Mouse (Mus musculus): ENCODE measurements at regions not wholly inside any gene's neighbourhood (a gene's known extent, or its start where the extent isn't known, plus 50 kb on each side); places are given as distances from the start of the nearest gene placed in this dataset.

- DNase-seq (ENCODE audit: low spot score in 2 of 2): no peak
Observed at GRCm38 (mm10) chr5:106191141-106191540, 266.8 kb downstream of the Barhl2 start.

GRCm38 (mm10) chr5:106181726-106182125 lies 276.2 kb downstream of the Barhl2 start:
- no peak for DNase-seq (ENCODE audit: low spot score in 2 of 2)

GRCm38 (mm10) chr5:106172162-106172561 lies 285.8 kb downstream of the Barhl2 start:
- no peak for DNase-seq (ENCODE audit: low spot score in 2 of 2)

- no peak for DNase-seq (ENCODE audit: low spot score in 2 of 2)
Observed at GRCm38 (mm10) chr5:106170405-106170804, 287.6 kb downstream of the Barhl2 start.

- DNase-seq (ENCODE audit: low spot score in 2 of 2): no peak
Observed at GRCm38 (mm10) chr5:106167556-106167955, 290.4 kb downstream of the Barhl2 start.

- no peak for DNase-seq (ENCODE audit: low spot score in 2 of 2)
Observed at GRCm38 (mm10) chr5:106166266-106166665, 289.9 kb downstream of the Zfp326 start.

GRCm38 (mm10) chr5:106164190-106164589 lies 287.8 kb downstream of the Zfp326 start:
- DNase-seq (ENCODE audit: low spot score in 2 of 2): no peak

- DNase-seq (ENCODE audit: low spot score in 2 of 2): no peak
Observed at GRCm38 (mm10) chr5:106162981-106163653, 286.8 kb downstream of the Zfp326 start.

GRCm38 (mm10) chr5:106139109-106139508 lies 262.7 kb downstream of the Zfp326 start:
- no peak for DNase-seq (ENCODE audit: low spot score in 2 of 2)

GRCm38 (mm10) chr5:106122928-106123327 lies 246.6 kb downstream of the Zfp326 start:
- DNase-seq (ENCODE audit: low spot score in 2 of 2): no peak

- DNase-seq (ENCODE audit: low spot score in 2 of 2): no peak
Observed at GRCm38 (mm10) chr5:106119584-106119983, 243.2 kb downstream of the Zfp326 start.

- no peak for DNase-seq (ENCODE audit: low spot score in 2 of 2)
Observed at GRCm38 (mm10) chr5:106113186-106113585, 236.8 kb downstream of the Zfp326 start.

GRCm38 (mm10) chr5:106108474-106108971 lies 232.2 kb downstream of the Zfp326 start:
- DNase-seq (ENCODE audit: low spot score in 2 of 2): no peak

GRCm38 (mm10) chr5:106102255-106102654 lies 225.9 kb downstream of the Zfp326 start:
- no peak for DNase-seq (ENCODE audit: low spot score in 2 of 2)

- no peak for DNase-seq (ENCODE audit: low spot score in 2 of 2)
Observed at GRCm38 (mm10) chr5:106098887-106099286, 222.5 kb downstream of the Zfp326 start.

- no peak for DNase-seq (ENCODE audit: low spot score in 2 of 2)
Observed at GRCm38 (mm10) chr5:106089332-106089731, 213.0 kb downstream of the Zfp326 start.

- DNase-seq (ENCODE audit: low spot score in 2 of 2): no peak
Observed at GRCm38 (mm10) chr5:106088478-106089185, 212.3 kb downstream of the Zfp326 start.

GRCm38 (mm10) chr5:106083786-106084185 lies 207.4 kb downstream of the Zfp326 start:
- no peak for DNase-seq (ENCODE audit: low spot score in 2 of 2)

- DNase-seq (ENCODE audit: low spot score in 2 of 2): no peak
Observed at GRCm38 (mm10) chr5:106082891-106083290, 206.5 kb downstream of the Zfp326 start.

GRCm38 (mm10) chr5:106067124-106067551 lies 190.8 kb downstream of the Zfp326 start:
- no peak for DNase-seq (ENCODE audit: low spot score in 2 of 2)

- DNase-seq (ENCODE audit: low spot score in 2 of 2): no peak
Observed at GRCm38 (mm10) chr5:106066706-106067105, 190.3 kb downstream of the Zfp326 start.

GRCm38 (mm10) chr5:106064366-106064765 lies 188.0 kb downstream of the Zfp326 start:
- no peak for DNase-seq (ENCODE audit: low spot score in 2 of 2)

- DNase-seq (ENCODE audit: low spot score in 2 of 2): no peak
Observed at GRCm38 (mm10) chr5:106062926-106063325, 186.6 kb downstream of the Zfp326 start.

All from frontal cortex, postnatal 14 days (tissue).